Mouse (Mus musculus) hindbrain, postnatal 0 days (tissue): Measurements from ENCODE around the gene Ttc7. TPM values are rescaled to one million over a fixed set of nuclear protein-coding genes. Genes with fewer than 3 reads are reported as not detected.

Experiments used
- ATAC-seq: fragments of 200-750 bp; cut with Nextera tagmentation; 2 replicates; pipeline ENCODE4 v1.8.0; 2017; ENCODE audit warnings: mild to moderate bottlenecking, moderate TSS enrichment, moderate library complexity
- DNase-seq: peaks from one replicate; pipeline ENCODE4 v3.0.0-alpha.2; 2015; ENCODE audit warnings: low spot score
- H3K27ac ChIP-seq: fragments of 300-500 bp; sonication (generic); 2 replicates; pipeline ENCODE4 v1.5.1; 2014; ENCODE audit warnings: mild to moderate bottlenecking
- H3K27me3 ChIP-seq: fragments of 300-500 bp; sonication (generic); 2 replicates; pipeline ENCODE4 v1.6.1; 2014; ENCODE audit warnings: low read length, mixed read lengths; ENCODE audit not compliant: insufficient read depth
- H3K36me3 ChIP-seq: fragments of 300-500 bp; sonication (generic); 2 replicates; pipeline ENCODE4 v1.6.1; 2014; ENCODE audit warnings: low read length, mixed read lengths; ENCODE audit not compliant: insufficient read depth
- H3K4me1 ChIP-seq: fragments of 300-500 bp; sonication (generic); 2 replicates; pipeline ENCODE4 v1.6.1; 2014; ENCODE audit warnings: antibody characterized with exemption, low read length, mixed read lengths; ENCODE audit not compliant: insufficient read depth
- H3K4me2 ChIP-seq: fragments of 300-500 bp; sonication (generic); 2 replicates; pipeline ENCODE4 v1.6.1; 2014; ENCODE audit warnings: low read depth, mild to moderate bottlenecking, low read length, moderate library complexity, mixed read lengths
- H3K4me3 ChIP-seq: fragments of 300-500 bp; sonication (generic); 2 replicates; pipeline ENCODE4 v1.5.1; 2014; ENCODE audit warnings: low read length
- H3K9ac ChIP-seq: fragments of 300-500 bp; sonication (generic); replicated peaks from 2 replicates; pipeline ENCODE4 v1.6.1; 2014; ENCODE audit warnings: mild to moderate bottlenecking, low read length, moderate library complexity, mixed read lengths
- H3K9me3 ChIP-seq: fragments of 300-500 bp; sonication (generic); 2 replicates; pipeline ENCODE4 v1.6.1; 2016; ENCODE audit warnings: low read length, mixed read lengths
- CTCF ChIP-seq: IDR thresholded peaks from 2 replicates; pipeline ENCODE4 v1.5.1; 2016; ENCODE audit warnings: antibody characterized with exemption, control low read depth, low read depth
- WGBS: fragments of 180-500 bp; shearing (Covaris S2); extraction: QIAGEN DNeasy Blood & Tissue Kit; methylation state at CpG from one replicate; pipeline ENCODE4 v1.1.7; 2014; 5-methylcytosine and 5-hydroxymethylcytosine counted together
- polyA plus RNA-seq: library from polyadenylated mRNA; unstranded; fragments of >200 nt; fragmentation: Nextera tagmentation; extraction: Ambion mirVana; gene quantifications from 2 replicates; pipeline ENCODE4 v1.2.1, GENCODE M21; 2015
- total RNA-seq: library from RNA; depleted of rRNA; stranded (reverse); fragments of >200 nt; gene quantifications from 2 replicates; pipeline ENCODE4 v1.2.3, GENCODE M21; 2014

Gene Ttc7
- total and polyA plus RNA-seq, 2 experiments from 2014 or later, result 10.9 to 13.3 TPM

- no peak for ATAC-seq
- no peak for TF ChIP-seq CTCF
- H3K36me3 ChIP-seq, result no peaks in the 10 kb centered on the region
- no peak overlapping the region for H3K4me3 ChIP-seq
- no peak for DNase-seq
- H3K27ac ChIP-seq, result no peak overlapping the region
- H3K4me2 ChIP-seq, result no peak overlapping the region
- no peak overlapping the region for H3K9ac ChIP-seq
- WGBS, result 93% methylated on average over 6 of the region's 6 CpGs
- H3K4me1 ChIP-seq, result peaks cover 8% of the 10 kb centered on the region; the same call in 1 of the 2 replicates
- no peaks in the 10 kb centered on the region for H3K27me3 ChIP-seq
- no peaks in the 10 kb centered on the region for H3K9me3 ChIP-seq
These were observed 19.3 kb upstream of the Ttc7 start for GRCm38 (mm10) chr17:87263401-87263800.

- H3K36me3 ChIP-seq, result no peaks in the 10 kb centered on the region
- H3K4me2 ChIP-seq, result peak overlapping the region; percentile 94
- no peaks in the 10 kb centered on the region for H3K27me3 ChIP-seq
- no peak overlapping the region for H3K27ac ChIP-seq
- 91% methylated on average over 11 of the region's 11 CpGs for WGBS
- no peaks in the 10 kb centered on the region for H3K9me3 ChIP-seq
- H3K4me3 ChIP-seq, result peak overlapping the region; percentile 76; the same call in 1 of the 2 replicates
- no peak for DNase-seq
- H3K4me1 ChIP-seq, result peaks cover 8% of the 10 kb centered on the region; the same call in 1 of the 2 replicates
- ATAC-seq, result no peak
- peak overlapping the region; percentile 85; the same call in 1 of the 2 replicates for H3K9ac ChIP-seq
- no peak for TF ChIP-seq CTCF
These were observed 18.4 kb upstream of the Ttc7 start for GRCm38 (mm10) chr17:87264054-87264830.

- WGBS, result 6% methylated on average over 28 of the region's 28 CpGs
These were observed 17.5 kb upstream of the Ttc7 start for GRCm38 (mm10) chr17:87264927-87265791.

GRCm38 (mm10) chr17:87265792-87266186 lies 16.9 kb upstream of the Ttc7 start, which contains the start of gene Mcfd2:
Mcfd2 (minus strand) TSS chr17:87265935.
- H3K4me1 ChIP-seq, result peaks cover 8% of the 10 kb centered on the region; the same call in 1 of the 2 replicates
- H3K27me3 ChIP-seq, result no peaks in the 10 kb centered on the region
- peak within 1 kb of the TSS; percentile 76 for H3K4me3 ChIP-seq
- H3K36me3 ChIP-seq, result no peaks in the 10 kb centered on the region
- peak within 1 kb of the TSS; percentile 94 for H3K4me2 ChIP-seq
- peak within 1 kb of the TSS; percentile 85 for H3K9ac ChIP-seq
- peak within 1 kb of the TSS; percentile 79 for H3K27ac ChIP-seq
- TF ChIP-seq CTCF, result no peak; the same call in 1 of the 2 replicates
- no peaks in the 10 kb centered on the region for H3K9me3 ChIP-seq
- DNase-seq (peak; percentile 94), ATAC-seq (peak; percentile 91)
- under 1% methylated on average over 39 of the region's 41 CpGs for WGBS

More at GRCm38 (mm10) chr17:87264927-87265791, 17.5 kb upstream of the Ttc7 start:
- Histone ChIP-seq H3K9me3 (no peaks in the 10 kb centered on the region), H3K9ac (peak overlapping the region; percentile 85), H3K27me3 (no peaks in the 10 kb centered on the region), H3K4me1 (peaks cover 8% of the 10 kb centered on the region; the same call in 1 of the 2 replicates), H3K4me2 (peak overlapping the region; percentile 94), H3K36me3 (no peaks in the 10 kb centered on the region), H3K4me3 (peak overlapping the region; percentile 76), H3K27ac (peak overlapping the region; percentile 79)
- TF ChIP-seq CTCF, result no peak
- peak; percentile 80 for ATAC-seq
- DNase-seq, result no peak

GRCm38 (mm10) chr17:87269454-87269853 lies 13.2 kb upstream of the Ttc7 start:
- 51% methylated on average over 6 of the region's 6 CpGs for WGBS
- Histone ChIP-seq H3K36me3 (no peaks in the 10 kb centered on the region), H3K4me3 (no peak overlapping the region), H3K27me3 (no peaks in the 10 kb centered on the region), H3K27ac (no peak overlapping the region), H3K9ac (no peak overlapping the region), H3K4me2 (no peak overlapping the region), H3K9me3 (no peaks in the 10 kb centered on the region), H3K4me1 (peaks cover 5% of the 10 kb centered on the region; the same call in 1 of the 2 replicates)
- ATAC-seq, result no peak
- no peak for DNase-seq
- TF ChIP-seq CTCF, result no peak
